Mouse (Mus musculus) small intestine, adult 2 months (tissue): Measurements from ENCODE around the gene Aplnr. TPM values are rescaled to one million over a fixed set of nuclear protein-coding genes. Genes with fewer than 3 reads are reported as not detected.

Source experiments
- H3K27ac ChIP-seq: fragments of 200-500 bp; 2 replicates; pipeline ENCODE4 v1.5.1; 2012; ENCODE audit warnings: low read depth, low read length, control low read depth, inconsistent platforms; ENCODE audit not compliant: insufficient read depth
- H3K27me3 ChIP-seq: fragments of 200-500 bp; 2 replicates; pipeline ENCODE4 v1.6.1; 2012; ENCODE audit warnings: mild to moderate bottlenecking, moderate library complexity, low read length, inconsistent platforms; ENCODE audit not compliant: control insufficient read depth, insufficient read depth
- H3K36me3 ChIP-seq: fragments of 200-500 bp; 2 replicates; pipeline ENCODE4 v1.6.1; 2012; ENCODE audit warnings: mild to moderate bottlenecking, low read length, control low read depth, inconsistent platforms; ENCODE audit not compliant: control insufficient read depth, insufficient read depth
- H3K4me1 ChIP-seq: fragments of 200-500 bp; 2 replicates; pipeline ENCODE4 v1.6.1; 2012; ENCODE audit warnings: low read length, inconsistent platforms, mixed read lengths; ENCODE audit not compliant: control insufficient read depth, insufficient read depth, insufficient read length
- H3K4me3 ChIP-seq: fragments of 200-500 bp; 2 replicates; pipeline ENCODE4 v1.5.1; 2012; ENCODE audit warnings: low read depth, mild to moderate bottlenecking, control low read depth, inconsistent platforms, low read length, moderate library complexity
- CTCF ChIP-seq: fragments of 200-500 bp; IDR thresholded peaks from 2 replicates; pipeline ENCODE4 v1.5.1; 2012; ENCODE audit warnings: low read depth, mild to moderate bottlenecking, control low read depth, inconsistent platforms, low read length, moderate library complexity, mixed read lengths; ENCODE audit not compliant: insufficient replicate concordance, insufficient read length; ENCODE audit errors: extremely low read depth
- POLR2A ChIP-seq: fragments of 200-500 bp; IDR thresholded peaks from 2 replicates; pipeline ENCODE4 v1.6.1; 2012; ENCODE audit warnings: low read depth, mild to moderate bottlenecking, control low read depth, inconsistent platforms, low read length, moderate library complexity
- WGBS: fragments of 180-500 bp; shearing (Covaris S2); methylation state at CpG from one replicate; pipeline ENCODE4 v1.1.7; 2018; 5-methylcytosine and 5-hydroxymethylcytosine counted together
- polyA plus RNA-seq: library from polyadenylated mRNA; depleted of rRNA; stranded (reverse); fragments of >200 nt; gene quantifications from 2 replicates; pipeline ENCODE4 v1.2.3, GENCODE M21; 2012

Gene Aplnr
- polyA plus RNA-seq, 1 experiment = 4.7 TPM

GRCm38 (mm10) chr2:85137601-85138140 lies 1.6 kb downstream of the Aplnr start:
- Histone ChIP-seq H3K36me3 (no peaks in the 10 kb centered on the region), H3K4me1 (no peaks in the 10 kb centered on the region), H3K27me3 (no peaks in the 10 kb centered on the region), H3K27ac (peak overlapping the region; percentile 31), H3K4me3 (peak overlapping the region; percentile 40)
- TF ChIP-seq CTCF (no peak), POLR2A (no peak)
- WGBS = 52% methylated on average over 10 of the region's 10 CpGs

- TF ChIP-seq POLR2A (no peak), CTCF (no peak)
- H3K4me3 ChIP-seq = no peak overlapping the region
- H3K27me3 ChIP-seq = no peaks in the 10 kb centered on the region
- no peaks in the 10 kb centered on the region for H3K36me3 ChIP-seq
- WGBS = 34% methylated on average over 2 of the region's 2 CpGs
- H3K27ac ChIP-seq = peak overlapping the region; percentile 31; the same call in 1 of the 2 replicates
- no peaks in the 10 kb centered on the region for H3K4me1 ChIP-seq
These were observed 2.1 kb downstream of the Aplnr start for GRCm38 (mm10) chr2:85138143-85138542.

- no peaks in the 10 kb centered on the region for H3K4me1 ChIP-seq
- 56% methylated on average over 4 of the region's 4 CpGs for WGBS
- no peaks in the 10 kb centered on the region for H3K36me3 ChIP-seq
- no peak for TF ChIP-seq CTCF
- no peak for TF ChIP-seq POLR2A
- no peak overlapping the region for H3K27ac ChIP-seq
- no peak overlapping the region for H3K4me3 ChIP-seq
- no peaks in the 10 kb centered on the region for H3K27me3 ChIP-seq
These were observed 3.4 kb downstream of the Aplnr start for GRCm38 (mm10) chr2:85139393-85139792.

- 65% methylated on average over 7 of the region's 7 CpGs for WGBS
- no peaks in the 10 kb centered on the region for H3K4me1 ChIP-seq
- H3K36me3 ChIP-seq = no peaks in the 10 kb centered on the region
- no peak overlapping the region for H3K27ac ChIP-seq
- H3K4me3 ChIP-seq = no peak overlapping the region
- no peaks in the 10 kb centered on the region for H3K27me3 ChIP-seq
- TF ChIP-seq CTCF (no peak), POLR2A (no peak)
These were observed 3.8 kb downstream of the Aplnr start for GRCm38 (mm10) chr2:85139846-85140245.

GRCm38 (mm10) chr2:85140833-85141232 lies 4.8 kb downstream of the Aplnr start:
- Histone ChIP-seq H3K27me3 (no peaks in the 10 kb centered on the region), H3K4me3 (no peak overlapping the region), H3K27ac (no peak overlapping the region), H3K36me3 (no peaks in the 10 kb centered on the region), H3K4me1 (no peaks in the 10 kb centered on the region)
- TF ChIP-seq CTCF = no peak

GRCm38 (mm10) chr2:85144908-85145307 lies 8.9 kb downstream of the Aplnr start:
- TF ChIP-seq POLR2A (no peak), CTCF (no peak)
- H3K27me3 ChIP-seq = no peaks in the 10 kb centered on the region
- no peak overlapping the region for H3K27ac ChIP-seq
- H3K4me1 ChIP-seq = no peaks in the 10 kb centered on the region
- no peaks in the 10 kb centered on the region for H3K36me3 ChIP-seq
- WGBS = 77% methylated on average over 2 of the region's 2 CpGs
- H3K4me3 ChIP-seq = no peak overlapping the region

GRCm38 (mm10) chr2:85145346-85145745 lies 9.3 kb downstream of the Aplnr start:
- H3K27ac ChIP-seq = no peak overlapping the region
- WGBS = 65% methylated on average over 3 of the region's 3 CpGs
- H3K36me3 ChIP-seq = no peaks in the 10 kb centered on the region
- H3K27me3 ChIP-seq = no peaks in the 10 kb centered on the region
- no peaks in the 10 kb centered on the region for H3K4me1 ChIP-seq
- no peak for TF ChIP-seq POLR2A
- TF ChIP-seq CTCF = no peak
- H3K4me3 ChIP-seq = no peak overlapping the region
